Mouse (Mus musculus) layer of hippocampus, adult 9-10 months (tissue): ENCODE results near the gene Fancc.

Experiments
- DNase-seq: peaks from one replicate; pipeline ENCODE4 v3.0.0; 2022; ENCODE audit warnings: low spot score

The Fancc gene

DNA sequence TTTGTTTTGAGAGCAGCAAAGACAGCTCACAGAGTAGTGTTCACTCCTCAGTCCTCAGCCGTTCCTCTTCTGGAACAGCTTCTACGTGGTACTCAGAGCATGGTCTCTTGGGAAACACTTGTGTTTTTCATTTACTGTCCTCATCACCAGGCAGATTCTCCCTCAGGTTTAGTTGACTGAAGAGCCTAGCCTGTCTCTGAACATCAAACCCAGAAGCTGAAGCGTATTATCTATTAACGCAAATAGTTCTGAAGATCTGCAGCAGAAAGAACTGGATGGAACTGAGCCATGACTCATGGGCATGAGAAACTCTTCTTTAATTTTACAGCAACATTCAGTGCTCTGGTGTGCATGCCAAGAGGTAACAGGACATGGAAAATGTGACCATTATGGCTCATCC is 147.0 kb downstream of the Fancc start:
- no peak for DNase-seq

DNA sequence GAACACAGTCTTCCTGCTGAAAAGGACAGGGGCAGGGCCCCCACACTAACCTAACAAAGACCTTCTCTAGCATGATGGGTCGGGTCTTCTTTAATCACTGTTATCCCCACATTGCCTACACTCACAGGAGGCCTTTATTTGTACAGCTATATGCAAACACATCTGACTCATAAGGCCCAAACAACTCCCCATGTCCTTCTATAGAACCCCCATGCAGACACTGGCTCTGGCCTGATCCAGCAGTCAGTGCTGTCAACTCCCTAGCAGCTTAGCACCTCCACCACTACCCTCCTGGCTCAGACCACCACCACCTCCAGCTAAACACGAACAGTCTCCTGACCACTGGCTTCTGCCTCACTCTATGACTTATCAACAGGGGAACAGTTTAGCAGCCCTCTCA is 149.4 kb downstream of the Fancc start:
- no peak for DNase-seq

DNA sequence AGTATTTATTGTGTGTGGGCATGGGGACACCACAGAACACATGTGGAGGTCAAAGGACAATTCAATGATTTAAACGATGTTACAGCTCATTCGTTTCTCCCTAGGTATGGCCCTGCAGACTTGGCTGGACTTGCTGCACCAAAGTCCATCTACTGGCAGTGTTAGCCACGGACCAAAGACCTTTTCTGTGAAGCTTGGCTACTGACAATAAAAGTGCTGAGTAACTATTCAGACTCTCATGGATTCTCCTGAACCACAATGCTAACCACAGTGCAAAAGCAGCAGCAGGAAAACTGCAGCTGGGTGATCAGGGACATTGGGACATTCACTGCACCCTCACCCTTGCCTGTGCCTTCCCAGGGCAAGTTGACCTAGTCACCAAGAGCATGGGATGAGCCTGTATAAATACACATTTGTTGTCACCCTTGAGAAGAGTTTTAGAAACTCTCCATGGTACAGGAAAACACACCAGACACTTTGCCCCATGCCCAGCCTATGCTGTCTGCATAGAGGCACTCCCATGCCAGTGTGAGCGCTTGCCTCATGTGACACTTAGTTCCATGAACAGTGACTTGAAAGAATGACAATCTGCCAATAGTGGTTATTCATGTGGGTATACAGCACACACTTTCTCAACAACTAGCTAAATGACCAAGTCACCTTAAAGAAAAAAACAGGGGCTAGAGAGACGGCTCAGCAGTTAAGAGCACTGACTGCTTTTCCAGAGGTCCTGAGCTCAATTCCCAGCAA is 151.4 kb downstream of the Fancc start:
- DNase-seq: no peak

DNA sequence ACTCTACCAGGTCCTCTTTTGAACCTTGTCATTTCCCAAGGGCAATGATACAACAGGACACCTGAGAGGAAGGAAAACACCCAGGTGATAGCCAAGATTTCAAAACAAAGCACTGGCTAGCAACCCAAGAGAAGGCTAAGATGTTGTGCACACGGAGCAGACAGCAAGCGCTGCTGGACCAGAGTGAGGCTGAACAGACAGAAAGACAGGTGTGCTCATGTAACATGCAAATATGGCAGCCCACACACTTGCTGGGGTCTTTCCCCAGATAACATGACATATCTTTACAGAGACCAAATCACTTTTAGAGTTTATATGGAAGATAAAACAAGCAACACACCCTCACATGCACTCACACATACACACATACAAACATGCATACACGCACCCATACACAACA is 152.6 kb downstream of the Fancc start:
- no peak for DNase-seq

DNA sequence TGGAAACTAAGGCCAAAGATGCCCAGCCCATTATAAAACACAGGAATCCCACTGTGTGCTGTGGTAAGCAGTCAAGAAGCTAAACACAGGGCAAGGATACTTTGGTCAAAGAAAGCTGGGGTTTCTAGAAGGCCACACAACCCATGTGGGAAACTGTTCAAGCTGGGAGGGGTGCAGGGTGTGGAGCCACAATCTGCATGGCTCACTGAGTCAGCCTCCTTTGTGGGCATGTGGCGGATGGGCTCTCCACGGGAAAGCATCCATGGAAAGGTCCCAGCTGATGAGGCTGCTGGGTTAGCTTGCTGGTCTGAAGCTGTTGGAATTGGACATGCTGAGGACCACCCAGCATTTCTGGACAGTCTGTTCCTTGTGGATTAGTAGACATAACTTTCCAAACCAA is 154.3 kb downstream of the Fancc start:
- DNase-seq: no peak

DNA sequence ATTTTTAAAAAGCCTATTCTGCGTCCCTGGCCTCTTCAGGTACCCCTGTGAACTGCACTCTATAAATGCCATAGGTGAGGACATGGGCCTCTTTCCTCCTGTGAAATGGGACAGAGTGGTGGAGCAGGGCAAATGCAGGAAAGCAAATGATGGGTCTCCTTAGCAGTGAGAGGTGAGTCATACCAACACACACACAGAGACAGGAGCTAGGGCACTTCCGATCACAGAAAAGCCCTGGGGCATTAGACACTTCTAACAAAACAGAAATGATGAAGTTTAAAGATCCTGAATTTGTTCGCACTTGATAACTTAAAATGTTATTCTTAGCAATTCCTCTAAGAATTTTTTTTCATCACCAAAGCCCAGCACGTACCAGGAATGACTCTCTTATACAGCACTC is 157.1 kb downstream of the Fancc start:
- no peak for DNase-seq

DNA sequence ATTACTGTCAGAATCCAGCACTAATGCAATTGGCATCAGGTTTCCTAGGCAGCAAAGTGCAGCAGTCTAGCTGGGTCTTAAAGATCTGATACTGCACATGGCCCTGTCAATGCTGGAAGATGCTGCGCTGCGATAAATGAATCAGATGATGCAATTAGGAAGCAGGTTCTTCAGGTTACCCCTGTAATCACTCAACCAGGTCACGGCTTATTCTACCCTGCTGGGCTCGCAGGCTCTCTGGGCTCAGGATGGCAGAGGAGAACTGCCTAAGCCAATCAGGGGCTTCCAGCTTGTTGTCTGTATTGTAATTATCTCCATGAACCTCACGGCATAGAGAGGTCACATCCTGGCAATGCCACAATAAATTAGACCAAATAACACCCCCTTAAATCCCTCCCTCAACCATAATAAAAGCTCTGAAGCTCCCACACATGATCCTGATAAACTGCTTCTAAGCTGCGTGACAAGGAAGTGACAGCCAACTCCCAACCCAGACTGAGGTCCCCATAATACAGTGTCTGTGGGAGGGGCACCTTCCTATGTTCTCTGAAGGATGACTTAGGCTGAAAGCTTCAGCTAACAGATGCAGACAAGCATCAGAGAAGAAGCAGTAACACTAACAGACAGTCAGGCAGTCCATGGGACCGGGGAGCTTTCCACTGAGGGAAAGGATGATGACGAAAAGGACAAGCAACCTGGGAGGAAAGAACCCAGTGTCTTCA is 159.7 kb downstream of the Fancc start:
- DNase-seq: no peak

DNA sequence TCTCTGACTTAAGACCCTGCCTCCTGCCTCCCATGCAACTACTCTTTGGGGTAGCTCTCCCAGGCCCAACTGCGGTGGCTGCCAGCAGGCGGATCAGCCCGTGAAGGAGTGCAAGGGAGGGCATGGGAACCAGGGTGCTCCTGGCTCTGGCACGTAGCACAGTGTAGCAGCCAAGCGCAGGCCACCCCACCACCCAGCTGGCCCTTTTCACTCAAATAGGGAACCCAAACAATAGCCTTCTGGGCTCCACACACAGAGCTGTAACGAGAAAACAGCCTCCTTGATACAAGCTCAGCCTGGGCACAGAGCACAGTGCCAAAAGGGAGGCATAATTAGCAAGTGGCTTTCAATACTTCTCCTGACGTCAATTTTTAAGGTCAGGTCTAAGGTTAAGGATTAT is 160.7 kb downstream of the Fancc start:
- no peak for DNase-seq

DNA sequence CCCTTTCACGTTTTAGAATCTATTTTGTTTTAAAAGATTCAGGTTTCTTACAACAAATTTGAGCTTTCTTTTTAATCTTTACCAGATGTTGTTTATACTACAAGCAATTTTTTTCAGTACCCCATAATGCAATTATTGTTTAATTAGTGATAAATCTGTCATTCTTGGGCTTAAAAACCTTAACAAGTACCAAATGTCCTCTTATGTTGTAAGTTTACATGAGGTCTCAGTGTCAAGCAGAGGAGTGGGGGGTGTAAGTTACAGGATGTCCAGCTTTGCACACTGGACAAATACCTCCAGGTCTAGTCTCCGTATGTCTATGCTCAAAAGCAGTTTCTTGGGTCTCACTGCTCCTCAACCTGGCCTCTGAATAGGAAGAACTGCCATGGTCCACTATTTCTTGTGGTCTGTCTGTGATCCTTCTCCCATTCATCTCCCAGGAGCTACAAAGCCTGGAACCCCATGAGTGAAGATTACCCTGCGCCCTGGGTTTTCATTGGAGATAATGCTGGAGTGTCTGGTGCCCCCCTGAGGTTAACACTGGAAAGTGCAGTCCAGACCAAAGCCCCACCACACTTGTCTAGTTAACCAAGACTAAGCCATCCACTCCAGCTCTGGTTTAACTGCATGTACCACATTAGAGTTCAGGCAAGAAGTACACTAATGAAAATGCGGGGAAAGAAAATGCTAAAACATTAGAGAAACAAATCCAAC is 161.5 kb downstream of the Fancc start:
- DNase-seq: no peak

DNA sequence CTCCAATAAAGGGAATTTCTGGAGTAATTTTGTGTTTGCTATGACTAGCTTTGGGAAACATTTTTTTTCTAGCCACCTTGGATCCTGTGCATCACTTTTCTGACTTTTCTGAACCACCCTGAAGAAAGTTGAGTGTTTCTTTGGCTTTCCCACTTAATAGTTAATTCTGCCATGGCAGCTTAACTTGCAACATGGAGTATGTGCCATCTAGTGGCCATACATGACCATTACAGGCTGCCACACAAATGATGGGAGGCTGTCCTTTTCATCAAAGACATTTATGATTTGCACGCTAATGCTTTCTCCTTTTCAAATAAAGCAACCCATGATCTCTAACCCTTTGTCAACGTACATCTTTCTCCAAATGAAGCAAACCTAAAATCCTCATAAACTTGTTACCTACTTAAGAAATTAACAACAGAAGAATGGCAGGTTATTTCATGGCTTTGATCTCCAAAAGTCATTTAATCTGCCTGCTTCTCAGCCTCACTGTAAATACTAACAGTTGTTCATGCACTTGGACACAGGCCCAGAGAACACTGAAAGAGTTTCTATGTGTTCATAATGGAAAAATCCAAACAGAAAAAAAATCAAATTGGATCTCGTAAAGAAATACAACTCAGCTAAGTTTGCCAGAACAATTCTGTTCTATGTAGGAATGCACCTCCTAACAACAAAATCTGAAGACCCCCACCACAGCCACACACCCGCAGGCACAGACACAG is 164.3 kb downstream of the Fancc start:
- peak; percentile 74 for DNase-seq

DNA sequence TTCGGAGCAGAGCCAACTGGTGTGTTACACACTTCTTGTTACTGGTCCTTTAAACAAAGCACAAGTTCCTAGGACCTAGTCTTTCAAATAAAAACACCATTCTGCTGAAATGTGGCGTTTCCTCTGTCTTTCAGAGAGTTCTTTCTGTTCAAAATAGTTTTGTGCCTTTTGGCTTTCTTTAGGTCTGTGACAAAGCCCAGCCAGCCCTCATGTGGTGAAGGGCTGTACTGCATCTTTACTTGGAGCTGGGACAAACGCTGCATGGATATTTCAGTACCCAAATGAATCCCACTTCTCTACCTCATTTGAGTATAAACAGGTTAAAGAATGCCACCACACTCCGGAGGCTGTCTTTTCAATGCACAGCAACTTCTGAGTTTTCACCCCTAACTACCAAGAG is 165.7 kb downstream of the Fancc start:
- DNase-seq: peak; percentile 71

DNA sequence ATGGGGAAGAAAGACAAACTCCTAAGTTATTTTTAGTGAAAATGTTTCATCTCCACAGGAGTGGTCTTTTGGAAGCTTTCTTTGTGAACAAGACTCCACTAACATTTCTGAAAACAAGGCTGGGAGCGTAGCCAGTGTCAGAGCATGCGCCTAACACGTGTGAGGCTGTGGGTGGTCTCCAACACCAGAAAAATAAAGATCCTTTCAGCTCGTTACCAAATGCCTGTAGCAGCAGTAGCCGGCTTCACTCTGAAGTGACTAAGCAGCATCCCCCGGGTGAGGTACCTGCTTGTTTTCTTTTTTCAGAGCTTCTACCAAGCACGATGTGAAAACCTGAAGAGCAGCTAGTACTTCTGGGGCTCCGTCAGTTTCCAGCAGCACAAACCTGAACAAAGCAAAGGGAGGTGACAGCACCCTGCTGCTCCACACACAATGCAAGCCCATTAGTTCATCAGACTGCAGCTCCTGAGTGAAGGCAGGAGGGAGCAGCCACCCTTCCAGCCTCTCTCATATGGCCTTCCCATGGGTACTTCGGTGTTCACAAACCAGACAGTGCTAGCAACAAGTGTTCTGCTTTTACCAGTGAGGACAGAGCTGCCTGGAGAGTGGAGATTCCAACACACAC is 166.7 kb downstream of the Fancc start:
- DNase-seq: no peak

DNA sequence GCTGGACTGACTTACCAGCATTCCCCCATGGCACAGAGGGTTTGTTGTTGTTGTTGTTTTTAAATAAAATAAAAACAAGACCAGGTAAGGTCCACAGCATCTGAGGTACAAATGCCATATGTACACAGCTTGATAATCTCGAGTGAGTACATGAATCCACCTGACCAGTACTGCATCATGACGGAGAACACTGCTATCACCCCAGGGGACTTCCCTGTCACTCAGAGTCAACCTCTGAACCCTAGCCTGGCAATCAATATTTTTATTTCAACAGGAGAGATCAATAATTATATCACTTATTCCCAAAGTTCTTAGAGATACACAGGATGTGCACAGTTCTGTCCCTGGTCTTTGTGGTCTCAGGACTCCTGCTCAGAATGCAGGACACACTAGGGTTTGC is 171.1 kb downstream of the Fancc start:
- no peak for DNase-seq

DNA sequence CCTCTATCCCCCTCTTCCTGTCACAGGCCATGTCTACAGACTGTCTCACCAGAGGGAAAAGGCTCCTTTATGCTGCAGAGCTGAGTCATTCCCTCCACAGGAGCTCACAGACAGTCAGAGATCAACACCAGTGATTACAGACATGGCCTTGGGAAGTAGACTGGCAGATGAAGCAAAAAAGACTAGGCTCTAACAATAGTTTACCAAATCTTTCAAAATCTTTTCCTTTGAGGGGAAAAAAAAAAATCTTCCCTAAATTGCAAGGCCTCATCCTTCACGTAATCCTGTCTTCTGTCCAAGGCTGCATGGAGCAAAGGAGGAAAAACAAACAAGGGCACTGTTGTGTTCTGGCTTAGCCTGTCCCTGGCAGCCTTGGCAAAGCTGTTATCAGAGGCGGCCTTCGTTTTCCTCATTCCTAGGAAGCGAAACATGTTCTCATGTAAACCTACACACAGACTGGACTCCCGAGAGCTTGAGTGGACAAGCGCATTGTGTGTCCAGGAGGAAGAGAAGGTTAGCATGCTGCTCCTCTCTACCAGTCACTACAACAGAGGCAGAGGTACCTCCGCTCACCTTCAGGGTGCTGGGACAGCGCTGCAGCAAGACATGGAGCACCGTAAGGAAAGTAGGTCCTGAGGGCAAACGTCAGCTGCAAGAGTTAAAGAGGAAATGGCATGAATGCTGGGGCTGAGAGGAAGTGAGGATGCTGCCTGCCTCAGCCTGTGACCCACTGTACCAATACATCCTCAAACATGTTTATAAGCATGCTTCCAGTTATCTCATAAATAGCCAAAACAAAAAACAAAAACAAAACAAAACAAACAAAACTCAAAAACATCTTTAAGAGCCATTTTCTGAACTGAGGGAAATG is 171.9 kb downstream of the Fancc start:
- DNase-seq: no peak

DNA sequence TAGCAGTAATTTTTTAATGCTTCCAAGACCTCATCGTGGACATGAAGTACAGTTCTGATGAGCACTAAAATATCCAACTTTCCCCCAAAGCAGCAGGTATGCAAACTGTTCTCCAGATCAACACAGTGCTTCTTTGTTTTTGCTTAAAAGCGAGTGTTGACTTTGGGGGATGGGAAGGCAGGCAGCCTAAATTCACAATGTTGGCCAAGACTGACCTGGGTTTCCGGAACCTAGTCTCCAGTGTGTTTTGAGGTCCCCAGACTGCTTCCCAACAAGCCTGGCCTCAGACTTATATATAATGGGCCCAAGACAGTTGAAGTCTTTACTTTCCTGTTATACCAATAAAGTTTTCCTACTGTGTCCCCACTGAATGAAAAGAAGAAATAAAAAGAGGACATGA is 172.8 kb downstream of the Fancc start:
- no peak for DNase-seq

DNA sequence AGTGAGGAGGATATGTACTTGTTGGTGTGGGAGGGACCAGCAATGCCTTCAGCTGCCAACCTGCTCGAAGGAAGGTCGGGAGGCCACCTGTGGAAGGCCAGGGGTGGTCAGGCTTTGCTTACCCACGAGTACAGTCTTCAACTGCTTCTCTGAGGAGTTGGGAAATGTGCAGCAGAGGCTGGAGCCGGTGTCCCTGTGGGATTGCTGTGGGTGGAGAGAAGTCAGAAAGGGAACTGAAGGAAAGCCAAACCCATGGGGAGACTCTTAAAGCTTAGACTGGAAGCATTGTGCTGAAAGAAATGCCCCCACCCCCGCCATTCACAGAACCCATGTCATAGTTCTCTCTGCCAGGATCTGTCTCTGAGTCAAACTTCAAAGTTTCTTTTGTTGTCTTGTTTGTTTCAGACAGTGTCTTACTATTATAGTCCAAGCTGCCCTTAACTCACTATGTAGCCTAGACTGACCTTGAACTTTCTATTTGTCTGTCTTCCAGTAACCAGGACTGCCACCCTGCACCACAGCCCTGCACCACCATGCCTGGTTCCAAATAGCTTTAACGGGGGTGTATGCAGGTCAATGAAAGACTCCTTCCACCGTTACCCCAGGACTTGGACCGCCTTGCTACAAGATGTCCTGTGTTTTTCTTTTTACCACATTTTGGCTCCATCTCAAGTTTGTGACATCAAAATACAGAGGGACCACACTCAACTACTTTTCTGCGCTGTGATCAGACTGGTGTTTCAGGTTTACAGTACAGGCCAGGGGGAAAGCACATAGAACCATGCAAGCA is 173.6 kb downstream of the Fancc start:
- DNase-seq: no peak

DNA sequence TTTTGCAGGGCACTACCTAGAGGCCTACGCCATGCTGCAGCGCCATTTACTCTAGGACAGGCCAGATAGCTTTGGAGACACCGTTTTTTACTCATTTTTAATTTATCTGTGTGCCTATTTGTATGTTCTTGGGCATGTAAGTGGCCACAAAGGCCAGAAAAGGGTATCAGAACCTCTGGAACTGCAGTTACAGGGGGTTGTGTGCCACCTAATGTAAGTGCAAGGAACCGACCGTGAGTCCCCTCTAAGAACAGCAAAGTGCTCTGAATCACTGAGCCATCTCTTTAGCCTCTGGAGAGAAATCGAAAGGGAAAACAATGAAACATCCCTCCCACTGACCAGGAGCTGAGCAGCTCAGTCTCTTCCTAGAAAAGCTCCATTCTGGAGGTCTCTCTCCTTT is 174.3 kb downstream of the Fancc start:
- no peak for DNase-seq

DNA sequence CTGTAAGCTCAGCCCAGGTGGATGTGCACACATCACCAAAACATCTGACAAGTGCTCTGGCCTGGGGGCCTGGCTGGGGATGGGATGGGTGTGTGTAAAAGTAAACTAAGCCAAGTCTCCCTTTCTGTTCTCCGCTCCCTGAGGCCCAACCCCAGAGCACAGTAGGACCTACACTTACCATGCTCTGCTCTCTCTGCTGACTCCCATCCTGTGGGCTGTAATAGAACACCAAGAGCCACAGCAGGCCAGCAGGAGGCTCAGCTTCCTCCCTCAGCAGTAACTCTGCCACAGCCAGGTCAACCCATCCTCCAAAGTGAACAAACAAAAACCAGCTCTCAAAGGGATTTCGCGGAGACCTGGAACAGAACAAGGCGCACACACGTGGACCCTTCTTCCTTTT is 175.4 kb downstream of the Fancc start:
- no peak for DNase-seq

DNA sequence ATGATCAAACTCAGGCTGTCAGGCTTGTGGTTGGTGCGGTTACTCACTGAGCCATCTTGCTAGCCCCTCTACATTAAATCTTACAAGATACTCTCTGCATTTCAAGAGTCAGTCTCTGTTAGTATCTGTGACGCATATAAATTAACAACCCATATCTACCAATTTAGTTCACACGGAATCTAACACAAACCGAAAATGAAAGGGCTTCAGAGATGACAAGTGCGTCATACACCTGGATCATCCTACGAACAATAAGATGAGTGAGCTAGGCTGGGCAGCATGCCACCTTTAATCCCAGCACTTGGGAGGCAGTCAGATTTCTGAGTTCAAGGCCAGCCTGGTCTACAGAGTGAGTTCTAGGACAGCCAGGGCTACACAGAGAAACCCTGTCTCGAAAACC is 177.3 kb downstream of the Fancc start:
- DNase-seq: no peak

DNA sequence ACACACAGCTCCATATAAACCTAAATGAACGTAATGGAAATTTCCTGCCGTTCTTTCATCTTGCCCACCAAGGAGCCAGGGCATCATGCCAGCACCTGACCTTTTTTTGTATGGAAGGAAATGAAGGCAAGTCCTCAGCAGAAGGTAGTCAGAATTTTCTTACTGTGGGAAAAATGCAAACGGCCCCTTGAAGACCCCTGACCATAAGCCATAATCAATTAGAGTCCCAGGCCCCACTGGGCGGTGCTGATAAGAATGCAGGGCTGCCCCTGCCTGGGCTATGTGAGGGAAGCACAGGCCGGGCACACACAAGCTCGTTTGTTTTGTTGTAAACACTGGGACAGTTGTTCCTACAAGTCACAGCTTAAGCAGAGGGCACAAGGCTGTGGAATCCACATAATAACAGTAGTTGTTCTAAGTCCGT is 179.4 kb downstream of the Fancc start:
- no peak for DNase-seq
